Mouse (Mus musculus): ENCODE data around the gene Vps9d1.

DNA sequence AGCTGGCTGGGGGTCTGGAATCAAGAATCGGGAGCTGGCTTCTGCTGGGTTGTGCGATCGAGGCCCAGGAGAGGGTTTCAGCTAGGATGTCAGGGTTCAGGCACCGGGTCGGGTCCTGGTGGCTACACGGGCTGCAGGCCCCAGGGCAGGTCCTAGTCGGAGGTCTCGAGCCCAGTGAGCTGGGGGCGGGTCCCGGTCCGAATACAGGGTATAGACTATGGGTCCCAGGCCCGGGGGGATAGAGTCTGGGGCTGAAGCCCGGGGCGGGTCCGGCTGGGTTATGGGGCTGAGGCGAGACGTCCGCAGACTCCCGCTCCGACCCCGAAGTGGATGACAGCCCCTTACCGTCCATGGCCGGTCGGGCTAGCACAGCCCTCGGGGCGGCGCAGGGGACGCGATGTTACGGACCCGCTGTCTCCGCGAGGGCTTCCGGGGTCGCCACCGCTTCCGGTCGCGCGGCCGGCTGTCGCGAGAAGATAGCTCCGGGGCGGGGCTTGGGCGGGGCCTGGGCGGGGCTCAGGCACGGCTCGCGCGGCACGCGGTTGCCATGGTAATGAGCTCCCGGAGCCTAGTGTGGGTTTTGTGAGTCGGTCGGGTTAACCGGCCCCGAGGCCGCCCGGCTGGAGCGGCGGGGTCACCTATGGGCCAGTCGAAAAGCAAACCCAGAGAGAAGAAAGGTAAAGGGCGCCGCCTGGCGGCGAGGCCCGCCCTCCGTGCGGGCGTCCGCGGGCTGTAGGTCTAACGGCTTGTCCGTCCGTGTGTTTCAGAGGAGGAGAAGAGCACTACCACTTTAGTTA is 41.6 kb downstream of the Vps9d1 start, which contains the start of the genes Chmp1a and Spata33:
- TF ChIP-seq CTCF (IDR thresholded peaks at IDR 0.05; ENCODE audit: extremely low read depth, insufficient read depth, low read length): no peak
- TF ChIP-seq POLR2A (IDR thresholded peaks at IDR 0.05; ENCODE audit: extremely low read depth, insufficient read depth, low read length): peak; percentile 64; the same call in 1 of the 2 replicates

Data from cortical plate, adult 2 months (tissue).